Mouse (Mus musculus): ENCODE results near the gene Zc2hc1b.

The Zc2hc1b gene

DNA sequence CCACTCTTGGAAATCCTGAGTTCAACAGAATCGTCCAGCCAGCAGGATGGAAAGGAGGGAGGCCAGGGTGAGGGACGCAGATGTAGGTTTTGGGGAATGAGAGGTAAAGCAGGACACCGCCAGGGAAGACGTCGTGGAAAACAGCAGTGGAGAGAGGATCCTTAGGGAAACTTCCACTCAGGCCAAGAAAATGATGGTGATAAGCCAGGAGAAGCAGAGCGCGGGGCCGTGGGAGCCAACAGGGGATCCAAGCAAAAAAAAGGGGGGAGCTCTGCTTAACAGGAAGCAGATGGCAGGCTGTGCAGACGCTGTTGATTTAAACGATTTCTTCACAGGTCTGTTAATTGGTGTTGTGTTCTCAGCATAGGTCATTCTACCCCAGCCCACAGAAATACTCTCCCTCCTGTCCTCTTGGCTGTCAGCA lies 5.0 kb downstream of the Zc2hc1b start:
- intact Hi-C loops (cut with DNase I) = no loop called here

DNA sequence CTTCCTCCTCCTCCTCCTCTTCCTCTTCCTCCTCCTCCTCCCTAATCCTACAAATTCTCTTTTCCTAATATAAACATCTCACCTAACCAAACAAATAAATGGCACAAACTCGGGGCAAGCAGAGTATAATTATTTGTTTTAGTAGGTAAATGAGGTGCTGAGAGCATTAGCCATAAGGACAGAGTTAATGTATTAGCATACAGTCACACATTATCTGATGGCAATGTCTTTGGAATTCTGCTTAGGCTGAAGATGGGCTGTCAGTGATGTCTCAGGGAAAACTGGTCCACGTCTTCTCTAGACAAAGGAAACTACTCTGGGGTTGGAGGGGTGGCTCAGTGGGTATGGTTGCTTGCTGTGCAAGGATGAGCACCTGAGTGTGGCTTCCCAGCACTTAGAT lies 6.4 kb downstream of the Zc2hc1b start:
- intact Hi-C loops (cut with DNase I) = no loop called here

DNA sequence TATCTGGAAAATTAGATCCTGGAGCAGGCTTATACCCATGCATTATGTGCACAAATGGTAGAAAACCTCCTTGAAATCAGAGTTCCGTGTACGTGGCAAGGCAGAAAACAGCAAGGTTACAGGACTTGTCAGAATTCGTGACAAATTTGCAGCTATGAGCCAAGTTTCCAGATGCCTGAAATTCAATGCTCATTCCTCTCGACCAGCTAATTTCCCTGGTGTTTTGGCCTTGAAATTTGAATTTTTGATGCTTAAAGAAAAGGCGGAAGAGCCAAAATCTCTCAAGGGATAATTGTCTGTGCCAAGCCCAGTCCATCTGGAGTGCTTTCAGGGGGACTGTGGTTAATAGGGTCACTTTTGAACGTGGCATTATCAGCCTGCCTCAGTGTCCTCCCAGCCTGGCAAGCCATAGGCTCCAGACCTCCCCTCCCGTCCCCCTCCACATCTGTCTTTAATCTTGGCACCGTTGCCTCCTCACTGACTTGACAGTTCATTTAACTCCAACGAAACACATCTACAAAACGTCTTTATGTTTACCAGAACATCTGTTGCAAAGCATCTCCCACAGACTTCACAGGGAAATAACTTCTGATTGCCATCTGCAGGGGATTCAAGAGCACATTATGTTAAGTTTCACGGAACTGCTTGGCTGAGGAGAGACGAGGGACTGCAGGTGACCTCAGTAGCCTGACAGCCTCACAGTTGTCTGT lies 6.9 kb downstream of the Zc2hc1b start:
- intact Hi-C loops (cut with DNase I) = no loop called here

DNA sequence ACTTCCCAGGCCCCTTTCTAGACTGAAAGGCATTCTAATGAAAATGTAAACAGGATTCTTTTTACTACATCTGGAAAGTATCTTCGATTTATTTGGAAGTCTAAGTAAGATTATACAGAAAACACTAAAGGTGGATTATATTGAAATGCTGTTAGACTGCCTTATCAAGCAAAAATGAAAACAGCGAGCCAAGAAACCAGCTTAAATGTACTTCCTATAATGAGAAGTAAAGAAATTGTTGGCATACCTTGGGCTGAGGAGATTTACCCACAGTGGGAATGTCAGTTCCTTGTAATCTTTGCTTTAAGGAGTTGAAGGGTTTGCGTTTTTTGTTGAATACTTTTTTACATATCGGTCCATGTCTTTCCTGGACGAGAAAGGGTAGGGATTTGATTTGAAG lies 9.4 kb downstream of the Zc2hc1b start:
- intact Hi-C loops (cut with DNase I) = no loop called here

DNA sequence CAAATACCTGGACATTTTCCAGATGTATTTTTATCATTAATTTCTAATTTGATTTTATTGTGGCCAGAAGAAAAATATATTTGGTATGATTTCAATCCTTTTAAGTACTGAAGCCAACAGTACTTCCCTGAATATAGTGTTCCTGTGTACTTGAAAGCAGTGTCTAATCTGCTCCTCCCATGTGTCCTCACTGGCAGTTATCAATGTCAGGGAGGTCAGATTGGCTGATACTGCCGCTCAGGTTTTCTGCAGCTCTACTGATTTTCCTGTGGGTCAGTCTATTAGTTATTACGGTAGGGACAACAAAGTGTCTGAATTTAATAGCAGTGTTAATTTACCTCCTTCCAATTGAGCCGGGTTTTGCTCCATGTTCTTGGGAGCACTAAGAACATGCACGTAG lies 15.8 kb downstream of the Zc2hc1b start:
- intact Hi-C loops (cut with DNase I) = no loop called here

DNA sequence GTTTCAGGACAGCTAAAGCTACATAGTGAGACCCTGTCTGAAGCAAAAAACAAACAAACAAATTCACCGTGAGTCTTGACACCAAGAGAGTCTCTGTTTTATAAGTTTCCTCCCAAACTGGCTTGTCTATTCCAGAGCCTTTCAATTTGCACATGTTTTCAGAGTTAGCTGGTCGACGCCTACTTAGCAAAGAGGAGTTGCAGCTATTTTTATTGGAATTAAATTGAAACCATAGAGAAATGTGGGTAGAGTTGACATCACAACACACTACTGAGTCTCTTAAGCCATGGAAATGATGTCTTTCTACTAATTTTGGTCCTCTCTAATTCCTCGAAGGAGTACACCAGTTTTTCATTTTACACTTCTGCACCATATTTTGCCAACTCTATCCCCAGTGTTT lies 16.9 kb downstream of the Zc2hc1b start:
- intact Hi-C loops (cut with DNase I) = no loop called here

DNA sequence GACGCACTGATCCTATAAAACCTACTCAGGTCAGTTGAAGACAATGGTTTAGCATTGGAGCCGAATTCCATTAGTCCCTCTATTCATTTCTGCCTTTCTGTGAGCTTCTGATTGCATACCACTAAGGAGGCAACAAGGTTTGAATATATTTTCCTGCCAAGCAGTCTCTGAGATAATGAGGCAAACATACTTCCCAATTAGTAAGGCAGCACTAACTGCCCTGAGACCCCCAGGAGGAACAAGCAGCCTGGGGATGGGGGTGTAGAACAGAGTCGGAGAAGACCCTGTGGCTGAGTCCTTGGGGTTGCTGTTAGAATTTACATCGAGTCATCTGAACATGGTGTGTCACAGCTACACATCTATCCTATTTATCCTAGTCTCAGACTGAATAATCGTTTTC lies 22.4 kb downstream of the Zc2hc1b start:
- intact Hi-C loops (cut with DNase I) = no loop called here

DNA sequence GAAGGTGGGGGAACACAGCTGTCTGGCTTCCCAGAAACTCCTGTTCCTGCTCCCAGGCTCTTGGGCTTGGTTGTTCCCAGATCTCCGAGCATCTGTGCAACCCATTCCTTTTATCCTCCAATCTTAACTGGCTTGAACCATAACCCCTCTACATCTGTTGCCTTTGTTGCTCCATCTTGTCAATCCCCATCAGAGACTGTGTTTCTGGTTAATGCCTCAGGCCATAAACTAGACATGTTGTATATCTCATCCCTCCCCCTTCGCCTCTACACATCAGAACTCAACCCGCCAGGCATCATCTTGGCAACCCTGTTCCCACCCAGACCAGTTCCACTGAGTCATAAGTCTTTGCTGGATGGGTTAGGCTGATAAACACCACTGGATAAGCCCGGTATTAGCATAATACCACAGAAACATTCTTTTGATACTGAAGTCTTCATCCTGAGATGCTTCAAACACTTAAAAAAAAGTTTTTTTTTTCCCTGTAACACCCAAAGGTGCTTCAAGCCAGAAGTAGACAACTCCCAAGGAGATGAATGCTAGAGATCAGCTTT lies 24.9 kb downstream of the Zc2hc1b start:
- intact Hi-C loops (cut with DNase I) = no loop called here

DNA sequence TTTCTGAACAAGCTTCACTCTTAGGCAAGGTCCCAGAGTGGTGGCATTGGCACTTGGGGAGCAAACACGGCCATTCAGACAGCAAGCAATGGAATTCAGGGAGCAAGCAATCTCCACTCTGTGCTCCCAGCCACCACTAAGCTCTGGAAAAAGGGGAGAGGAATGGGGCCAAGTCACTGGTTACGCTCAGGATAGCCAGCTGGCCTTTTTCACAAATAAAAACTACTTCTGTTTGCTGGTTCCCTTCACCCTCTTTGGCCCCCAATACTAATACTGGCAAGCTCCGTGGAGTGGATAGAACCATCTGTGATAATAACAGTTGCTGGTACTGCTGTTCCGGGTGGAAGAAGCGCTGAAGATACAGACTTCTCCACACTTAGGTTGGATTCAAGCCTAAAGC lies 26.5 kb downstream of the Zc2hc1b start:
- intact Hi-C loops (cut with DNase I) = no loop called here

DNA sequence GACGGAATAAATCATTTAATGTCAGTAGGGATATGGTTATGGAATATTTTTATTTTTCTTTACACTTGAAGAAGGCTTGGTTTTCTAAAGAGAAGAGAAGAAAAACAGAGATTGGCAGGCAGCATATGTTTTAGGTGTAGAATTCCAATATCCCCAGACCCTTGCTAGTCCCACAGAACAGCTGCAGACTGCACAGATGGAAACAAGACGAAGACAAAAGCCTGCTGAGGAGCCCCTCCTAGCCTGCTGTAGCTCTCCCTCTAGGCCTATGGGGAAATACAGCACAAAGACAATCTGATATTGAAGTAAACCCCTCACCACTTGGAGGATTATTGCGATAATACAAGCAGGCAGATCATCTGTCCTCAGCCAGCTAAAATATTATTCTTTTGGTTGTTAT lies 27.4 kb downstream of the Zc2hc1b start:
- intact Hi-C loops (cut with DNase I) = no loop called here

DNA sequence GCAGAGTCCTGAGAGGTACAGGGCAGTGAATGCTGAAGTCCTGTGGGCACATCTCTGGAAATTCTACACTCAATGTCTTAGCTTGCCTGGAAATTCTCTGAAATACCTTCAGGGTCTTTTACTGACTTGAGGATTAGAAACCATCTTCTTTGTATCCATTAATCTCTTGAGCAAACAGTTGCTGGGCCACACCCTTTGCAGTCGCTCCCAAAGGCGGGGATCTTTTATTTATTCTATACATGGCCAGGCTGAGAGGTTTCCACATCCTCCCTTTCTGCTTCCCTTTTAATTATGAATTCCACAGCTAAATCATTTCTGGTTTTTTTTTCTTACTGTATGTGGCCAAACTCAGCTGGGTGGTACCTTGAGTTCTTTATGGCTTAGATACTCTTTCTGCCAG lies 37.4 kb downstream of the Zc2hc1b start:
- intact Hi-C loops (cut with DNase I) = no loop called here

DNA sequence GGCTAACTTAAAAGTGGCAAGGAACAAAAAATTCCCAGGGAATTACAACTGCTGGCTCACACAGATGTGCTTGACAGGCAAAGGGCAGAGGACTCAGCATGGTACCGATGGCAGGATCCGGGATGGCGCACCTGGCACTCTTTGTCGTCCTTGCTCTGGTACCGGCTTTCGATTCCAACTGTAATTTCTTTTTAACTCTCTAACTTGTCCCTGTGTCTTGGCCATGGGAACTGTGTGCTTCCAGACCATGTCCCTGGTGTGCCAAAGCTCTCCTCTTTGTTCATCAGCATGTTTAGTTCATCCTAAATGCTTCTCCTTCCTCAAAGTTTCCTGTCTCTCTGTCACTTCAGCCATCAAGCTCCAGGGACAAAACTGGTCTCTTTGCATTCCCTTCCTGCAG lies 39.9 kb downstream of the Zc2hc1b start:
- intact Hi-C loops (cut with DNase I) = no loop called here

DNA sequence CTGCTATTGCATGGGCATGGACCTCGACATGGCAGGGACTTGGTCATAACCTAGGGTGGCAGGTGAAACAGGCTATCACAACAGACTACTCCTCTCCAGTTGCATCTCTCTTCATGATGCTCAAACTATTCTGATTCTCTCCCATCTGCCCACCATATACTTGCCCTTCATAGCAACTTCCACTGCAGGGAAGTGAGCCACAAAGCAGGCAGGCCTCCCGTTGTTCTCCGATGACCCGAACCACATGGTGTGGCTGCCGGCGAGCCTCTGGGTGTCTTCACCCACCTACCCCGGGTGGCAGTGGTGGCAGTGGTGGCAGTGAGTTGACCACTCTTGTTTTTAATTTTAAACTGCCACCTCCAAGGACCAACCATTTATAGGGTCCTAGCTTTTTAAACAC lies 42.1 kb downstream of the Zc2hc1b start:
- intact Hi-C loops (cut with DNase I) = no loop called here

DNA sequence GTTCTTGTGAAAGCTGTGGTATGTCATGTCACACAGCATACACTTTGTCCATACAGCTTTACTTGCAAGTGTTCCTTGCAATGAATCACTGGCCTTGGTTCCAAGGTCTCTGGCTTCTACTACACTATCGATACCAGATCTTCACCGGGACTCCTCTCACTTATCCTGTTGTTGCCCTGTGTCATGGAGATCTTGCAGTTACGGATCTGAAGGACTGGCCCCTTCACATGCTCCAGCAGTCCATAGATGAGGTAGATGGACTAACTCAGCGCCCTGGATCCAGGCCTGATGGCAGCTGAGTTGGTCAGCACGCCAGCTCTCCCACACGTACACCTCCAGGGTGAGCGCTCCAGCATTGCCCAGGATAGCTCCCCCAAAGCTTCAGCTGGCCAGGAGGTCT lies 42.5 kb downstream of the Zc2hc1b start:
- intact Hi-C loops (cut with DNase I) = no loop called here

DNA sequence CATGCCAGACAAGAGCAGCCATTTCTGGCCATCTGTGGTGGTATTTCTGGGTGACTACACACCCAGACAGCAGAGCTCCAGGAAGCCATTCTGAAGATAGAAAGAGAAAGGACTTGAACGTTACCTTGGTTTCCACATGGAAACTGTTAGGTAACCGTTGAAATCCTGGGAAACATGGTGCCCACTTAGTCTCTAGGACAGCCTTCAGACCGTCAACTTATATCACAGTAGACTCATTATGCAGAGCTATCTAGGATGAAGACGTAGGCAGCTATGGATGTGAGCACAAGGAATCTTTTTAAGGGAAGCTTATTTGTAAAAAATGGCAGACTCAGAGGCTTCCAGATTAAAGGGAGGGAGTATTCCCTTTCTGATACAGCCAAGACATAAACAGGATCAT lies 44.0 kb downstream of the Zc2hc1b start:
- intact Hi-C loops (cut with DNase I) = no loop called here

DNA sequence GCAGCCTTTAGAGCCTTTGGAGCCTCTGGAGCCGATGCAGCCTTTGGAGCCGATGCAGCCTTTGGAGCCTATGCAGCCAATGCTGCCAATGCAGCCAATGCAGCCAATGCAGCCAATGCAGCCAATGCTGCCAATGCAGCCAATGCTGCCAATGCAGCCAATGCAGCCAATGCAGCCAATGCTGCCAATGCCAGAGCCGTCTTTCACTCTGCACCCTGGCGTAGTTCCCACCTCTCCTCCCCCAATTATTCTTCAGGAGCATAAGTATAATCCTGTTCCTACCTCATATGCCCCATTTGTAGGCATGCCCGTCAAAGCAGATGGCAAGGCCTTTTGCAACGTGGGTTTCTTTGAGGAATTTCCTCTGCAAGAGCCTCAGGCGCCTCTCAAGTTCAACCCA lies 49.9 kb downstream of the Zc2hc1b start:
- intact Hi-C loops (cut with DNase I) = no loop called here

DNA sequence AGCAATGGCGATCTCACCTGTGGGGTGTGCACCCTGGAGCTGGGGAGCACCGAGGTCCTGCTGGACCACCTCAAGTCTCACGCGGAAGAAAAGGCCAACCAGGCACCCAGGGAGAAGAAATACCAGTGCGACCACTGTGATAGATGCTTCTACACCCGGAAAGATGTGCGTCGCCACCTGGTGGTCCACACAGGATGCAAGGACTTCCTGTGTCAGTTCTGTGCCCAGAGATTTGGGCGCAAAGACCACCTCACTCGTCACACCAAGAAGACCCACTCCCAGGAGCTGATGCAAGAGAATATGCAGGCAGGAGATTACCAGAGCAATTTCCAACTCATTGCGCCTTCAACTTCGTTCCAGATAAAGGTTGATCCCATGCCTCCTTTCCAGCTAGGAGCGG lies 50.5 kb downstream of the Zc2hc1b start:
- intact Hi-C loops (cut with DNase I) = no loop called here

DNA sequence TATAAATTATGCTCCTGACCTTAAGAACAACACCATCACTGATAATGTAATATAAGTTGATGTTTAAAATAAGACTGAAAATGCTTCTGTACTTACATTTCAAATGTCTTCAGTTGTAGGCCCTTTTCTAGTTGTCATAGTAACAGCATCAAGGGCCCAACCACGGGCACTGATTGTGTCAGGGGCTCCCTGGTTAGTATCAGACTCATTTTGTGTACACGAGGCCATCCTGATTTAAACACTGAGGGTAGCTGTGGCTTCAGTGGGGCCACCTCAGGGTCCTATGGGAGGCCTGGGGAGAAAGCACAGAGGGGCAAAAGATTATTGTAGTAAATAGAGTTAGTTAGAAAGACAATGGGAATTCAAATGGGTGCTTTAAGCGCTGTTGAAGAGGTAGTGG lies 52.0 kb downstream of the Zc2hc1b start:
- intact Hi-C loops (cut with DNase I) = no loop called here

DNA sequence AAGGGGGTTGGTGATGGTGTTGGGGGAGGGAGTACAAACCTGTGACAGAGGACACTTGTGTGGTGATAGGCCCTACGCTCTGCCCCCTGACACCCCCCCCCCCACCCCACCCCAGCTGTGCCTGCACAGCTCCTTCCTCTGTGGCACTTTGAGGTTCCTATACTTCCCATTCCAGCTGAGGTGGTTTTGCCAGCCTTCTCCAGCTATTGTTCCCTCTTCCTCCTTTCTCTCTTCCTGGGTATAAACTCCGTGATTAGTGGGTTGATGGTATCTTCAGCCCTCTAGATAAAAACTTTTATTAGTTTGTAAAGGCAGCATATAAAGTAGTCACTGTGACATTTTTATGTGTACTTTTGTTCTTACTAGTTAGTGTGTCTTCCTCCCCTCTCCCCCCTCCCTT lies 58.5 kb downstream of the Zc2hc1b start:
- intact Hi-C loops (cut with DNase I) = no loop called here

DNA sequence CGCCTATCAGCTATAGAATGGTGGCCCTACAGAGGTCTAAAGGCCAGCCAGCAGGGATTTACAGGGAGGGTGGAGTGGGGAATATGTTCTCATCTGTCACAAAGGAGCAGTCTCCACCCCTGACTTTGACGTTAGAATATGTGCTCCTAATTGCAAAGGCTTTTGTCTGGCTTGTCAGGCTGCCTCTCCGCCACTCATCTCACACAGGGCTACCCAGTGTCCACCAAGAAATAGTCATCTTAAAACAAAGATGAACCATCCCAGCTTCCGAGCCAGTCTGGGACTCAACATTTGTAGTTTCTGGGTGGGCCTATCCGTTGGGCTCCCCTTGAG lies 59.1 kb downstream of the Zc2hc1b start:
- intact Hi-C loops (cut with DNase I) = no loop called here

DNA sequence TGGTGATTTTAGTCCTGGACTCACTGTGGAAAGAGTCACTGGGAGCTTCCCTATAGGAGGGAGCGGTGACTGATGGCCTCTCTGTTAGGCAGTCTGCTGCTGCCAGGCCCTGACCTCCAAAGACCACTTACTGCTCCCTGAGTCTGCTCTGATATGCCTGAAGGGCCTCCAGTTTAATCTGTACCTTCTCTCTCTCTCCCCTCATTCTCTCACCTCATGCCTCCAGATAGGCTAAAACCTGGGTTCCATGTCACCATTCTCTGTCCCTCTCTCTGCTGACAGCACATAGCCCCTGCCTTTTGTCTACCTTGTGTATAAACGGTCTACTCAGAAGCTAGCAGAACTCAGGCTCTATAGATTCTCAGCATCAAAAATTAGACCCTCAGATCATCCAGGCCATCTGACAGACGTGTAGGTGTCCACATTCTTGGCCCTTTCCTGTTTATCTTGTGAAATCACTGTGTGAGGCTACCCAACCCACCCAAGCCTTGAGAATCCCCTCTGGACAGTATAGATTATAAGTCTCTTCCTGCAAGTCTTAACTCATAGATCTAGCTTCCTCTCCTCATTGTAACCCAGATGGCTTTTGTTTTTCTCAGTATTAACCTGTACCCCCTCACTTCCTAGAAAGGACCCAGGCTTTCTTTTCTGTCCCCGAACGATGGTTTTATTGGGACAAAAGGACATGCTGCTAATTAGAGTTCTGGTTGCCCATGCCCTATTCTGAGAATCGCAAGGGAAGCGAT lies 59.6 kb downstream of the Zc2hc1b start:
- intact Hi-C loops (cut with DNase I) = no loop called here

DNA sequence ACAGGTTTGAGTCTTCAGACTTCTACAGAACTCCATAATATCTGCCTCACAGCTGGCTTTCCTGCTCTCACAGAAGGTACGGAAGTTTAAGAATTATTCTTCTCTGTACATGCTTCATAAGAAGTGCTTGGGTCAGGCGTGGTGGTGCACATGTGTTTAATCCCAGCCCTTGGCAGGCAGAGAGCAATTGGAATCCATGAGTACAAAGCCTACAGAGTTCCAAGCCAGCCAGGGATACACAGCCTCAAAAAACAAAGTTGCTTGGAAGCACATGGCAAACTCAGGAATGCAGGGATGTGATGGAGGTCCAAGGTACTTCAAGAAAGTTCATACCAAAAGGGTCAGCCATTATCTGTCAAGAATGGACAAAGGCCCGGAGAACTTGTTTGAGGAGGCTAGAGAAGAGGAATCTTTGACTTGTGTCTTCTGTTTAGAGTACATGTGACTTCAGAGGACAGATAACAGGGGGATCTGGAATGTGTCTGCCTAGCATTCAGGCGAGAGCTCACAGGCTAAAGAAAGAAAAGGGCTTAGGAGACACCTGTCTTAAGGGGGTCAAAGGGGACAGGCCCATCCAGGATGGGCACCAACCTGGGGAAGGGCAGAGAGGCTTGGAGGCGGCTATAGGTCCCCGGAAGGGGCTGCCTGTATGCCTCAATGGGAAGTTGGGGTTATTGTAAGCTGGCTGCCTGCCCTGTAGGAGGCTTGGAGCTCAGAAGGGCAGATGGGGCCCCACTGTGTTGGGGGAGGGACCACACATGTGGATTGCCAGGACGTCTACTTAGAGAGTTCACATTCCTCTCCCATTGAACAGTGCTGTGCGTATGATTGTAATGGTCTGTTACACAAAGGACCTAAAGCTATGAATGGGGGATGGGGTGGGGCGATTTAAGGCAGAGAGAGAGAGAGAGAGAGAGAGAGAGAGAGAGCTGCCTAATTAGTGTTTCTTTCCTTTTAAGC lies 60.8 kb downstream of the Zc2hc1b start:
- intact Hi-C loops (cut with DNase I) = no loop called here
